Mouse (Mus musculus): ENCODE measurements around the gene Olfr1453.
"Not testable (repeated sequence)": the region's sequence is repeated elsewhere in the genome, so short reads cannot be mapped to it uniquely, and the experiment has no call there.

The Olfr1453 gene

DNA sequence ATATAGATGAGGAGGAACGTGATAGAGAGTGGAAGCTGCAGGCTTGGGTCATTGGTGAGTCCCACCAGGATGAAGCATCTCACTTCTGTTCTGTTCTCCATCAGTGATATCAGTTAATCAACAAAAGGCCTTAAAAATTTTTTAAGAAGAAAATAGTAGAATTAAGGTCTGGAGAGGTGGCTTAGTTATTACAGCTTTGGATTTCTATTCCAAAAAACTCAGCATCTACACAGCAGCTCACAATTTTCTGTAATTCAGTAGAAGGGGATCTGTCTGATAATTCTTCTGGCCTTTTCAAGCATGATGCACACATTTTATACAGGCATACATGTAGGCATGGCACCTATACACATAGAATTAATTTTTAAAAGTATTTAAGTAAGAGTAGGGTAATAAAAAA, at the start of gene Olfr1453:
Olfr1453 (minus strand) TSS at position 101 of the 400 bp plus-strand sequence.
- no peak for DNase-seq (ENCODE audit: low spot score in 2 of 2)

DNA sequence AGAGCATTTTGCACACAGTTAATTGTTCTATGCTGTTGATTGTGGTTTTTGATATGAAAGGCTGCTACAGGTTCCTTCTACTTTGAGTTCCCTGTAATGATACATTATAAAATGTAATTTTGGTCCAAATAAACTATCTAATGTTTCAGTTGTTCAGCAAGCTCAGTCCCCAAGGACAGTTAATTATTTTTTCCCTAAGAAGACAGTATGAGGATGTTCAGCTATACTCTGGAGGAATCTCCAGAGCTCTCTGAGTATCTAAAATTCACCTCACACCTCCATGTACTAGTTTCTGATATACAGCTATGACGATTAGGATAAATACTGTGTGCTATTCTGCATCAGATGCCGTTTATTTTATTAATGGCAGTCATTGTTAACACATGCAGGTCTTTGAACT, 32.2 kb upstream of the Olfr1453 start, which contains the start of gene Olfr1454:
Olfr1454 (plus strand) TSS at position 301 of the 400 bp plus-strand sequence.
- no peak for DNase-seq (ENCODE audit: low spot score in 2 of 2)

DNA sequence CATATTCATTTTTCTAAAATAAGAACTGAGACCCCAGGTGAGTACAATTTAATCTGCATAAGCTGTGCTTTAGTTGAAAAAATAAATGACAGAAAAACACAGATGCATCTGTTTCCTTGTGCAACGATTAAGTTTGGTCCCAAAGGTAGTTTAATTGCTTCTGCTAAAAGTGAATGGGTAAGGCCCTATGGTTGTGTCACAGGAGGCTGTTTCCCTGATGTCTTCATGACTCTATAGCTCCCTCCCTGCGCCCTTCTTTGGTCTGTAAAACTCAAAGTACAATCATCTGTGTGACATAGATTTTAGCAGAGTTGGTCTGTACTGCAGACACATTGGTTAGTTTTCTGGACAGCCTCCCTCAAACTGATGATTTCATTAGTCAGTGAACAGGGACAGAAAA, 33.4 kb downstream of the Olfr1453 start, which contains the start of gene Olfr1451:
Olfr1451 (plus strand) TSS at position 301 of the 400 bp plus-strand sequence.
- DNase-seq (ENCODE audit: low spot score in 2 of 2), result no peak

DNA sequence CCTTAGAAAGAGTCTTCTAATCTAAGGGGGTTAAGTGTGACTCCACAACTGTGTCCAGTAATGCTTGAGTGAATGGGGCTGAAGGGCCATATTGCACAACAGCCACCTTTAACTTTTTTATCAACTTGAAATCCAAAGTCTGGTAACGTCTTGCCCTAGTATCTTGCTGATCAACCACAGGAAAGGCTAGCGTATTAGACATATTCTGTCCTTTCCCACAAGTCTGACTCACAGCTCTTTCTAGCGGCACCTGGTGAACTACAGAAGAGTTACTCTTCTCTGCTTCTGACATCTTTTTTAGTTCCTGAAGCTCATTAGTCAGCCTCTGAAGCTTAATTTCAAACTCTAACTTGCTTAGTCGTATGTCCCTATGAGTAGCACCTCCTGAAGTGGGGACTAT, 35.8 kb downstream of the Olfr1453 start:
- DNase-seq (ENCODE audit: low spot score in 2 of 2), result not testable (repeated sequence)
